In the genomic region with DNA sequence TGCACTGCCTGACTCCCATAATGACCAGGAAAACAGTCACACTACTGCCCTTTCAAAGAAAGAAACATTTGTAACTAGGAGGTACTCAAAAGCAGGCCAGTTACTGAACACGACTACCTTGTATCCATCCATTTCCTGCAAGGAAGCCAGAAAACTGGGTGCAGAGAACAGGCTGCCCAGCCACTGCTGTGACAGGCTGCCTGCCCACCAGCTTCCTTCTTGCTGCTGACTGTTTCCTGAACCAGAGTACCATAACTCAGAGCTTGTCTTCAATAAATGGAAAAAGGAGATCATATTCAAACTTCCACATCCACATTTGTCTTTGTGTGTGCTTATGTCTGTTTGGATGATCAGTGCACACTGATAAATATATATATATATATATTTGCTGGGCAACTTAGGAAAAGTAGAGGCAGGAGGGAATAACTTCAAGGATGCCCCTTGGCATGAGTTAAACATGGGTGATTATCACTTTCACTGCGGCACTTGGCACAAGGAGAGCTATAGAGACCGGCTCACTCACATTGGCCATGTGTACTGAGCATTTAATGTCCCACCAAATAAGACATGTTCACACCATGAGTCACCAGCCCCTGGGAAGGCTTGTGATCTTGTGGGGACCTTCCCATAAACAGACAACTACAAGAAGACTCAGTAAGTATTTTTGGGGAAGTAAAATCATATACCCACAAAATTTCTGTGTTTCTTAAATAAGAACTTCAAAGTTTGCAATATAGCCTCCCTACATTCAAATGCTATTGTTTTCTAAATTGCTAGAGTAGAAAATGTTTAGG, we compare ENCODE assay signal across 9 mouse cellular contexts.
"Had no signal": no experiment of that assay in that cellular context is flagged by ENCODE, and none has a peak within 500 bp of the region (broad histone marks: within the 10 kb centered on the region; RNA-seq: fewer than 3 reads in every experiment).

No protein-coding gene starts in this region.

- ATAC-seq: liver, postnatal 0 days; midbrain, embryonic 15.5 days had no signal

- DNase-seq: kidney, adult 18-20 months; kidney, postnatal 25 days; layer of hippocampus, postnatal 36 days; liver; liver, embryonic 13.5 days; liver, postnatal 0 days; lung, postnatal 14 days; right cerebral cortex, postnatal 14 days had no signal
